Mouse (Mus musculus) erythroblast, adult 5-6 weeks (primary cell): ENCODE results near the gene Bcr. TPM values are rescaled to one million over a fixed set of nuclear protein-coding genes. Genes with fewer than 3 reads are reported as not detected.

ENCODE experiments used
- ATAC-seq: replicated peaks from 2 replicates; pipeline ENCODE4 v1.8.0; 2016; ENCODE audit warnings: moderate number of reproducible peaks, mild to moderate bottlenecking, moderate TSS enrichment, inconsistent platforms; ENCODE audit not compliant: poor library complexity, low FRiP score, severe bottlenecking
- total RNA-seq, 2 experiments: library from RNA; stranded (forward) in 1 of 2; stranded (reverse) in 1 of 2; fragments of 150-400 nt in 1 of 2; fragments of 200-764, 138-1000 nt in 1 of 2; gene quantifications; 2 replicates each; pipeline versions ENCODE4 v1.2.3 to v1.2.4; 2015 to 2017; ENCODE audit warnings: low replicate concordance in 2 of 2

Gene Bcr
- total RNA-seq, 2 experiments from 2014 or later, result 2.3 to 3.7 TPM

GRCm38 (mm10) chr10:75221936-75222610 lies 161.7 kb downstream of the Bcr start:
- ATAC-seq, result no peak

GRCm38 (mm10) chr10:75222611-75222998 lies 162.2 kb downstream of the Bcr start:
- no peak for ATAC-seq

DNA sequence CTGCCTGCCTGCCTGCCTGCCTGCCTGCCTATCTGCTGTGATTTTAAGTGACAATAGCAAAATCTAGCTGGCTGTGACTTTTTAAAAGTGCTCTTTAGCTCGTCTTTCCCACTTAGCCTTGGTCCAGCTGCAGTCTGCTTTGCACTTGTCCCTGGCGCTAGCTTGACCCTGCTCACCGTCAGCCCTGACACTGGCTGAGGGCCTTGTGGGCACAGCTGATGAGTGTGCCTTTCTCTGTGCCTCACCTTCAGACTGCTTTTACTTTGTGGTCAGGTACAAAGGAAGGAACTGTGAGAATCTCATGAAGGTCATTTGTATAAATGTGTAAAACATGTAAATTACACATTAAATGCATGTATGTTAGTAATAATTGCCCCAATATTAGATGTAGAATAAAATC lies 163.8 kb downstream of the Bcr start:
- no peak for ATAC-seq

GRCm38 (mm10) chr10:75224630-75225029 lies 164.2 kb downstream of the Bcr start:
- ATAC-seq, result no peak

- no peak for ATAC-seq
Measured at GRCm38 (mm10) chr10:75227381-75227780, 167.0 kb downstream of the Bcr start.

- no peak for ATAC-seq
Measured at GRCm38 (mm10) chr10:75230572-75230971, 170.2 kb downstream of the Bcr start.

DNA sequence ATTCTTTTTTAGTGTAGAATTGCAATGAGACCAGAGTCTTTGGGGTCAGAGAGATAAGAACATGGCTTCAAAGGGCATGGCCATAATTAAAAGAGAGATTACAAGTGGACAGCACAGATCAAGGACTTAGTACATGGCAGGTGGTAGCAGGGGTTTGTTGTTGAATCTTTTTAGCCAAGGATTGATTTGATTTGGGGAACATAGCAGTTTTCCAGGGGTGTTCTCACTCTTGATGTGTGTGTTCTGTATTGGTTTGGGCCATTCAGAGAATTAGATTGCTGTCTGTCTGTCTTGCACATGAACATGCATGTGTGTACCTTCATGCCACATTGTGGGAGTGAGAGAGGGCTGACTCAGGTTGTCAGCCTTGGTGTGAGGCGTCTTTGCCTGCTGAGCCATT lies 171.5 kb downstream of the Bcr start:
- ATAC-seq, result no peak

GRCm38 (mm10) chr10:75232612-75233155 lies 172.3 kb downstream of the Bcr start:
- no peak for ATAC-seq

DNA sequence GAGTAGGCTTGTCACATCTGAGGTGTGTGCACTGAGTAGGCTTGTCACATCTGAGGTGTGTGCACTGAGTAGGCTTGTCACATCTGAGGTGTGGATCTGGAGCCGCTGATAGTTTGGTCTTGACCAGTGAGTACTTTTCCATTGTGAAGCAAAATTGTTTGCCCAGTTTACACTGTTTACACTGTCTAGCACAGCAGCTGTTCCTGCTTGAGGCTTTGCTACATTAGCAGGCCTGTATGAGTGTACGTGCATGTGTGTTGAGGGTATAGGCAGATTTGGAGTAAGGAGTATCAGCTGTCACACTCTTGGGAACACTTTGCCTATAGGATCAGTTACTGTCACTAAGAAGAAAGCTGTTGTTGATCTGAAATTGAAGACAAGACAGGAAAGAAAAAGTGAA lies 173.1 kb downstream of the Bcr start:
- no peak for ATAC-seq

Other genes starting within 250 kb of the Bcr start
- 0.63 TPM in 1 of 2 replicates, not detected in the other for gene Gnaz, start 93.4 kb upstream of the Bcr start, total RNA-seq (2015; ENCODE audit: low replicate concordance)
- 0.51 and 0.70 TPM in 2 replicates for gene Gnaz, start 93.4 kb upstream of the Bcr start, total RNA-seq (2017; ENCODE audit: low replicate concordance)
- not detected in 2 replicates for gene Rsph14, start 28.0 kb upstream of the Bcr start, total RNA-seq (2015; ENCODE audit: low replicate concordance)
- not detected in 2 replicates for gene Rsph14, start 28.0 kb upstream of the Bcr start, total RNA-seq (2017; ENCODE audit: low replicate concordance)
- 1.3 TPM in 1 of 2 replicates, not detected in the other for gene Rab36, start 23.5 kb upstream of the Bcr start, total RNA-seq (2015; ENCODE audit: low replicate concordance)
- gene Rab36, start 23.5 kb upstream of the Bcr start, total RNA-seq (2017; ENCODE audit: low replicate concordance), result 1.4 TPM in 1 of 2 replicates, not detected in the other
- gene Specc1l, start 151.5 kb downstream of the Bcr start, total RNA-seq (2015; ENCODE audit: low replicate concordance), result 14.2 and 22.1 TPM in 2 replicates
- gene Specc1l, start 151.5 kb downstream of the Bcr start, total RNA-seq (2017; ENCODE audit: low replicate concordance), result 9.8 and 11.4 TPM in 2 replicates